Mouse (Mus musculus) MEL (cell line): Measurements from ENCODE around the gene Limk1.

Experiments used
- CHD1 ChIP-seq: IDR thresholded peaks from 2 replicates; pipeline ENCODE4 v1.6.1; 2012; ENCODE audit warnings: low read depth, mild to moderate bottlenecking, inconsistent platforms, low read length, improper control_type of control experiment
- CTCF ChIP-seq, 3 experiments: IDR thresholded peaks in 2 of 3; conservative IDR thresholded peaks in 1 of 3; 2 replicates each; pipeline ENCODE4 v1.5.1; 2011 to 2012; ENCODE audit warnings: low read length in 3 of 3, low read depth in 2 of 3, mild to moderate bottlenecking in 2 of 3, improper control_type of control experiment in 1 of 3, inconsistent platforms in 1 of 3, mixed read lengths in 1 of 3, moderate library complexity in 1 of 3; ENCODE audit not compliant: control insufficient read depth in 1 of 3, insufficient read depth in 1 of 3, poor library complexity in 1 of 3, severe bottlenecking in 1 of 3
- E2F4 ChIP-seq: IDR thresholded peaks from 2 replicates; pipeline ENCODE4 v1.6.1; 2011; ENCODE audit warnings: low read depth, low read length, improper control_type of control experiment, borderline replicate concordance
- KAT2A ChIP-seq: conservative IDR thresholded peaks from 2 replicates; pipeline ENCODE4 v1.6.1; 2012; ENCODE audit warnings: low read depth, low read length, improper control_type of control experiment, inconsistent platforms
- SMC3 ChIP-seq: IDR thresholded peaks from 2 replicates; pipeline ENCODE4 v1.6.1; 2011; ENCODE audit warnings: low read depth, low read length, improper control_type of control experiment
- TBP ChIP-seq: IDR thresholded peaks from 2 replicates; pipeline ENCODE4 v1.8.0; 2011; ENCODE audit warnings: low read depth, low read length, improper control_type of control experiment

- TF ChIP-seq CTCF (IDR thresholded peaks at IDR 0.05 in 2 of 3, conservative IDR thresholded peaks at IDR 0.05 in 1 of 3; ENCODE audit: control insufficient read depth in 1 of 3, insufficient read depth in 1 of 3, low read depth in 2 of 3, low read length in 3 of 3, poor library complexity in 1 of 3, severe bottlenecking in 1 of 3), result peak in 2 of 3 experiments; percentile 23 to 31; a peak in 3 of 6 replicates
- TF ChIP-seq E2F4, result no peak
- no peak for TF ChIP-seq SMC3
- TF ChIP-seq TBP, result no peak
- TF ChIP-seq KAT2A, result no peak
- TF ChIP-seq CHD1, result no peak
These were observed 403 bp upstream of the Limk1 start for GRCm38 (mm10) chr5:134688718-134689284.
